Mouse (Mus musculus) lung, adult 2 months (tissue): ENCODE measurements around the gene Pltp.
A peak's percentile ranks its signal among the peaks of the same experiment; 100 is the strongest.

ENCODE experiments used
- CTCF ChIP-seq: fragments of 200-500 bp; IDR thresholded peaks from 2 replicates; pipeline ENCODE4 v1.5.1; 2011; ENCODE audit warnings: mild to moderate bottlenecking, low read length, control low read depth; ENCODE audit not compliant: insufficient read depth
- POLR2A ChIP-seq: fragments of 200-500 bp; IDR thresholded peaks from 2 replicates; pipeline ENCODE4 v1.6.1; 2011; ENCODE audit warnings: low read depth, mild to moderate bottlenecking, control low read depth, low read length, borderline replicate concordance; ENCODE audit errors: extremely low read depth

DNA sequence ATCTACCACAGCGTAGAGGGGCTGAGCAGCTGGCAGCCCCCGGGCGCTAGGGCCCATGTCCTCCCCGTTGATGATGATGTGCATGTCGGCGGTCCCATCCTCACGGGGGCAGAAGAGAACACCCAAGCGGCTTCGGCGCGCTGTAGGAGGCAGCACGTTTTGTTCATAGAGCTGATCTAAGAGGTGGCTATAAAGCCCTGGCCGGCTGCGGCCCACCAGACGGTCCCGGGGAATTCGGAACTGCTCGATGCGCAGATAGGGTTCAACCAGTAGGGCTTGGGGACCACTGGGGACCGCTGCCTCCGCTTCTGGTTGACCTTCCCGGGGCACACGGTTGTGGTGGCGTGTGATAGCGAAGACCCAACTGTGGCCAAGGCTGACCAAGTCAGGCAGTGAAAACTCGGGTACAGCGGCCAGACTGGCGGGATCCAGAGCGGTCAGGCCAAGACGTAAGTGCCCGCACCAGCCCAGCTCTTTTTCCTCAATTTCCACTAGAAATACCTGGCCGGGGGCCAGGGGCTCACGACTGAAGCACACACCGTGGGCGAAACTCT lies 24.7 kb downstream of the Pltp start, which contains the start of gene Ctsa:
- TF ChIP-seq CTCF (peak; percentile 53), POLR2A (0 out of 2 replicates have a peak, but pooled peaks have one; percentile 5)
